Mouse (Mus musculus) heart, embryonic 14.5 days (tissue): ENCODE results near the gene Oas1f. TPM values are rescaled to one million over a fixed set of nuclear protein-coding genes. Genes with fewer than 3 reads are reported as not detected.
"Not testable (repeated sequence)": the region's sequence is repeated elsewhere in the genome, so short reads cannot be mapped to it uniquely, and the experiment has no call there.

Experiments
- ATAC-seq: fragments of 200-750 bp; cut with Nextera tagmentation; 2 replicates; pipeline ENCODE4 v1.8.0; 2017; ENCODE audit warnings: low read depth, moderate TSS enrichment; ENCODE audit not compliant: insufficient number of reproducible peaks, insufficient read depth, low FRiP score
- H3K27ac ChIP-seq, 2 experiments: fragments of 200-500 bp in 1 of 2; fragments of 300-500 bp in 1 of 2; sonication (generic) in 1 of 2; replicated peaks in 1 of 2; 2 replicates each; pipeline ENCODE4 v1.5.1; 2012 to 2014; ENCODE audit warnings: low read depth in 2 of 2, low read length in 2 of 2, control low read depth in 1 of 2, mild to moderate bottlenecking in 1 of 2, mixed read lengths in 1 of 2; ENCODE audit not compliant: control insufficient read depth in 1 of 2, insufficient read depth in 1 of 2
- H3K27me3 ChIP-seq: fragments of 300-500 bp; sonication (generic); 2 replicates; pipeline ENCODE4 v1.6.1; 2014; ENCODE audit warnings: mild to moderate bottlenecking, low read length, control low read depth; ENCODE audit not compliant: control insufficient read depth, insufficient read depth
- H3K36me3 ChIP-seq: fragments of 300-500 bp; sonication (generic); 2 replicates; pipeline ENCODE4 v1.6.1; 2014; ENCODE audit warnings: mild to moderate bottlenecking, control low read depth, low read length, mixed read lengths; ENCODE audit not compliant: control insufficient read depth, insufficient read depth
- H3K4me1 ChIP-seq, 2 experiments: fragments of 200-500 bp in 1 of 2; fragments of 300-500 bp in 1 of 2; sonication (generic) in 1 of 2; 2 replicates each; pipeline ENCODE4 v1.6.1; 2012 to 2014; ENCODE audit warnings: low read length in 2 of 2, control low read depth in 1 of 2, mixed read lengths in 1 of 2; ENCODE audit not compliant: control insufficient read depth in 2 of 2, insufficient read depth in 2 of 2
- H3K4me2 ChIP-seq: fragments of 300-500 bp; sonication (generic); 2 replicates; pipeline ENCODE4 v1.6.1; 2014; ENCODE audit warnings: mild to moderate bottlenecking, low read length
- H3K4me3 ChIP-seq, 2 experiments: fragments of 200-500 bp in 1 of 2; fragments of 300-500 bp in 1 of 2; sonication (generic) in 1 of 2; 2 replicates each; pipeline ENCODE4 v1.5.1; 2012 to 2014; ENCODE audit warnings: low read length in 2 of 2, mild to moderate bottlenecking in 2 of 2, control low read depth in 1 of 2, low read depth in 1 of 2, moderate library complexity in 1 of 2; ENCODE audit not compliant: control insufficient read depth in 1 of 2, insufficient read depth in 1 of 2
- H3K9ac ChIP-seq: fragments of 300-500 bp; sonication (generic); 2 replicates; pipeline ENCODE4 v1.6.1; 2014; ENCODE audit warnings: mild to moderate bottlenecking, low read length
- H3K9me3 ChIP-seq: fragments of 300-500 bp; sonication (generic); 2 replicates; pipeline ENCODE4 v1.6.1; 2016; ENCODE audit warnings: low read length, control low read depth; ENCODE audit not compliant: control insufficient read depth
- WGBS: fragments of 180-500 bp; shearing (Covaris S2); extraction: QIAGEN DNeasy Blood & Tissue Kit; methylation state at CpG from one replicate; pipeline ENCODE4 v1.1.7; 2014; 5-methylcytosine and 5-hydroxymethylcytosine counted together
- polyA plus RNA-seq: library from polyadenylated mRNA; unstranded; fragments of >200 nt; fragmentation: Nextera tagmentation; extraction: Ambion mirVana; gene quantifications from 2 replicates; pipeline ENCODE4 v1.2.1, GENCODE M21; 2014

The Oas1f gene
- polyA plus RNA-seq, 1 experiment from 2014 or later, result not detected

DNA sequence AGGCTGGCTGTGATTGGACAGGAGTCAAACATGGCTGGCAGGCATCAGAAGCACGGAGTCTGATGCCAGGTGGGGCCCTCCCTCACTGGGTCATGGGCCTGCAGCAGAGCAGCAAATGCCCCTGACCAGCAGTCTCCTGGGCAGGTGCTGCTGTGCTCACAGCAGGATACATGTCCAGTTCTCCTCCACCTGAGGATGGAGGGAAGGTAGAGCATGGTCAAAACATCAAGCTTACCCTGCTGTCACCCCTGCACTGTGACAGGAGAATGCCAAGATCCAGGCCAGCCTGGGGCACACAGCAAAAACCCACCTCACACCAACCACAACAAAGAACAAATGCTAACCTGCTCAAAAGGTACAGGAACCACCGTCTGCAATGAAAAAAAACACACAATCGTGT, 29.7 kb downstream of the Oas1f start:
- ATAC-seq, H3K27ac ChIP-seq, H3K9me3 ChIP-seq, H3K9ac ChIP-seq, H3K36me3 ChIP-seq, H3K4me3 ChIP-seq, H3K4me2 ChIP-seq, H3K27me3 ChIP-seq, H3K4me1 ChIP-seq: not testable (repeated sequence)
- WGBS, result 52% methylated on average over 2 of the region's 3 CpGs

DNA sequence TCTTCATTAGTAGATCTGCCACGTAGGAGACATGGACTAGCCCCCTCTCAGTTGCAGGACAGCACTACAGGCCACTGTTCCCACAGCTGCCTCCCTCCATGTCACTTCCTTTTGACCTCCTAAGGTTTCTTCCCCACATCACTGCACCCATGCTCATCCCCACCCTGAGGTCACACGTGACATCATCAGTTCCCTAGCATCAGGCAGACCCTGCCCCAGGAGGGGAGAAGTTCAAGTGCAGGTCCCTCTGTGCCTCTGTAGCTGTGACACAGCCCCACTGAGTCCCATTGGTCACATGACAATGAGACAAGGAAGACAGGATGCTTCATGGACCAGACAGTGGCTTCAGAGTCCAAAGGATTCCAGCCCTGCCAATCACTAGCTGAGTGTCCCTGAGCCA, 30.2 kb downstream of the Oas1f start:
- not testable (repeated sequence) for H3K36me3 ChIP-seq, H3K4me3 ChIP-seq, H3K27ac ChIP-seq, H3K4me1 ChIP-seq, ATAC-seq, H3K27me3 ChIP-seq, H3K9ac ChIP-seq, H3K9me3 ChIP-seq, H3K4me2 ChIP-seq
- 68% methylated on average over 2 of the region's 2 CpGs for WGBS

DNA sequence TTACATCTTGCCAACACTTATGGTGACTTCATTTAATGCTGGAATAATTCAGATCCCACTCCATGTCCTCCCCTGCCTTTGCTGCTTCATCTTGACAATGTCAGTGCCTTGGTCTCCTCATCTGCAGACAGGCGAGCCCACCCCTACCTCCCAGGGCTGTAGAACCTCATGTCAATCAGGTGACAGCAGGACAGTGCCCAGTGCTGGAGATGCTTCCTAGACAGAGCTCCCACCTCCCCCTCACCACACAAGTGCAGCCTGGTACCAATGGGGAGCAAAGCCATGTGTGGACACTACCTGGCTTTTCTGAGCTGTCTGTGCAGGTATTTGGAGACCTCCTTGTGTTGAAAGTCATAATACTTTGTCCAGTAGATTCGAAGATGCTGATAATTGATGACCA, 31.6 kb downstream of the Oas1f start:
- H3K27ac ChIP-seq, ATAC-seq, H3K4me2 ChIP-seq, H3K4me3 ChIP-seq, H3K9ac ChIP-seq, H3K36me3 ChIP-seq, H3K27me3 ChIP-seq, H3K9me3 ChIP-seq, H3K4me1 ChIP-seq: not testable (repeated sequence)
- 44% methylated on average over 2 of the region's 2 CpGs for WGBS

DNA sequence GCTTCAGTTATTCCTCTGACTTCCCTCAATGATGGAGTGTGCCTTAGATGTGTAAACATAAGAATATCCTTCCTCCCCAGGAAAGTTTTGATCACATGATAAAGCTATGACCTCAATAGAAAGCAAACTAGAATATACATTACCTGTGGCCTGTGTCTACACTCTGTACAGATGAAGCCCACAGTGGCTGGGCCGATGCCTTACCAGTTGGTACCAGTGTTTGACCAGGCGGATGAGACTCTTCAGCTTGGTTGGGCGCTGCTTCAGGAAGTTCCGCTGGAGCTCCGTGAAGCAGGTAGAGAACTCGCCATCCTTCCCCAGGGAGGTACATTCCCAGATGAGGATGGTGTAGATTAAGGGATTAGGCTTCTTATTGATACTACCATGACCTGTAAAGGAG, 34.5 kb downstream of the Oas1f start:
- H3K27me3 ChIP-seq, H3K36me3 ChIP-seq, H3K9ac ChIP-seq, H3K4me1 ChIP-seq, ATAC-seq, H3K27ac ChIP-seq, H3K4me3 ChIP-seq, H3K4me2 ChIP-seq, H3K9me3 ChIP-seq: not testable (repeated sequence)
- 84% methylated on average over 6 of the region's 6 CpGs for WGBS

DNA sequence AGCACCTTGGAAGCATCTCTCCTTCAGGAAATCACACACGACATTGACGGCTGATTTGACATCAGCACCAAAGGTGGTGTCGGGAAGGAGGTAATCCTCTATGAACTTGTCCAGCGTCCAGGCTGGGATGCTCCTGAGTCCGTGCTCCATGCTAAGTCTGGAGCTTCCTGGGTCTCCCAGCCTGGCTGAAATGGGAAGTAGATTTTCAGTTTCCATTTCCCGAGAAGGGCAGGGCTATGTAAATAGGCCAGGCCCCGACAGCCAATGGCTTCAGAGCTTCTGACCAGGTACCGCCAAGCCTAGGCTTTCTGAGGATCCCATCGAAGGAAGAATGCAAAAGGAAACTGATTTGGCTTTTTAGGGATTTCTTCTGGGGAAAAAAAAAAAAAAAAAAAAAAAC, 40.2 kb downstream of the Oas1f start, which contains the start of gene Oas1g:
Oas1g (minus strand) TSS at position 201 of the 400 bp plus-strand sequence.
- not testable (repeated sequence) for ATAC-seq, H3K27me3 ChIP-seq, H3K4me2 ChIP-seq, H3K4me1 ChIP-seq, H3K9ac ChIP-seq, H3K27ac ChIP-seq, H3K4me3 ChIP-seq, H3K36me3 ChIP-seq, H3K9me3 ChIP-seq
- 9% methylated on average over 6 of the region's 9 CpGs for WGBS

DNA sequence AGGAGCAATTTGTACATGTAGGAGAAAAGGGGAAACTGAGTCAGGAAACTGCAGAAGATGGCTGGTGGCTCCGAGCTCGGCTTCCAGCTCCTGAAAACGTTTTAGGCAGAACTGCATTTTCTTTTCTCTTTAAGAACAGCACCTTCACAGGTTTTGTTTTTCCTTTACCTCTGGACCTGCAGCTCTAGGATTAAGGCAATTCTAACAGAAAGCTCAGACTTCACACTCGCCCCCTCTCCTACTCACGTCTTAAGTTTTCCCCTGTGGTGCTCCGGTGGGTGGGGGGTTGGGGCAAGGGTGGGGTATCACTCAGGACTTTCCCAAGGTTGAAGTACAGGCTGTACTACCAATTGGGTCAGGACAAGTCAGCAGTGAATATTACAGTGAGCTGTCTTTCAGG, 40.7 kb downstream of the Oas1f start:
- Histone ChIP-seq H3K9ac (no peak overlapping the region), H3K36me3 (no peaks in the 10 kb centered on the region), H3K27me3 (no peaks in the 10 kb centered on the region), H3K4me3 (no peak overlapping the region), H3K9me3 (no peaks in the 10 kb centered on the region), H3K27ac (no peak overlapping the region), H3K4me1 (no peaks in the 10 kb centered on the region), H3K4me2 (no peak overlapping the region)
- ATAC-seq, result no peak
- WGBS, result 20% methylated on average over 6 of the region's 6 CpGs

DNA sequence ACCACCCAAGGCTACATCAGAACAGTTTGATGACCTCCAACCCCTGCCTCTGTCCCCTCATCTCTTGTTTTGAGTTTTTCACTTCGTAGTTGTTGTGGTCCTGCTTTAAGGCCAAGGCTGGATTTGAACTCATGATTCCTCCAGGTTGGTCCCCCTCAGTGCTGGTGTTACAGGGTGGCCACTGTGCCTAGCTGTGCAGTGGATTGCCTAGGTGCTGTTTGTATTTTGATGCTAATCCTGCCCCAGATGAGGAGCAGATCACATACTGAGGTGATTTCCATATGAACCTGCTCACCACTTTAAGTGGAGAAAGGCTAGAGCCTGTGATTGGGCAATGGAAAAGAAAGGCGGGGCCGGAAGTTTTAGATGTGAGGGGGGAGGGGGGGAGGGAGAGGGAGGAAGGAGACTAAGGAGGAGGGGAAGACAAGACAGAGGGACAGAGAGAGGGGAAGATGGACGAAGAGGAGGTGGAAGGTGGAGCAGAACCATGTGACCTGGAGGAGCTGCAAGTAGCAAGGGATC, 41.2 kb downstream of the Oas1f start:
- not testable (repeated sequence) for ATAC-seq, H3K9ac ChIP-seq

DNA sequence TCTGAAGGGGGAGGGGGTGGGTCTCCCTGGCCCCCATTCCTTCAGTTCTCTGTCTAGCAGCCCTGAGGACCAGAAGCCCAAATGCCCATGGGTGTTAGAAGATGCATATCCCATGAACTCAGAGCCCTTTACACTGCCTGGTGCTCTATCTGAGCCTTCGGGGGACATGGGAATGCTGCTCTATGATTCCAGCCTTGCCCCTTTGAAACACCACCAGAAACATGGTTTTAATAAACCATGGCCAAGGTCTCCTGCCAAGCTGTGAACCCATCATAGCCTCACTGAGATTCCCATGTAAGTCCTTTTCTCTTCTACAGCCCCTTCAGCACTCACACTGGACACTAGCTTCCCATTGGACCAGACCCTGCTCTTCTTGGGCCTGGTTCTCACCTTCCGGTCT, 42.9 kb downstream of the Oas1f start:
- no peak for ATAC-seq
- H3K4me1 ChIP-seq, result no peaks in the 10 kb centered on the region
- H3K9me3 ChIP-seq, result no peaks in the 10 kb centered on the region
- H3K4me3 ChIP-seq, result no peak overlapping the region
- no peaks in the 10 kb centered on the region for H3K27me3 ChIP-seq
- WGBS, result 61% methylated on average over 2 of the region's 2 CpGs
- H3K9ac ChIP-seq, result no peak overlapping the region
- no peak overlapping the region for H3K27ac ChIP-seq
- no peaks in the 10 kb centered on the region for H3K36me3 ChIP-seq
- no peak overlapping the region for H3K4me2 ChIP-seq

More for the DNA sequence above, 41.2 kb downstream of the Oas1f start:
- not testable (repeated sequence) for H3K9me3 ChIP-seq, H3K4me1 ChIP-seq, H3K4me2 ChIP-seq, H3K27me3 ChIP-seq, H3K36me3 ChIP-seq, H3K27ac ChIP-seq, H3K4me3 ChIP-seq
- 46% methylated on average over 4 of the region's 4 CpGs for WGBS
